Mouse (Mus musculus) left cerebral cortex, adult 9 months (tissue): ENCODE measurements around the gene Calhm2.
"Not testable (repeated sequence)": the region's sequence is repeated elsewhere in the genome, so short reads cannot be mapped to it uniquely, and the experiment has no call there.

Source experiments
- DNase-seq, 2 experiments: peaks; one replicate each; pipeline ENCODE4 v3.0.0; 2022; ENCODE audit warnings: low spot score in 2 of 2

Calhm2 gene

DNA sequence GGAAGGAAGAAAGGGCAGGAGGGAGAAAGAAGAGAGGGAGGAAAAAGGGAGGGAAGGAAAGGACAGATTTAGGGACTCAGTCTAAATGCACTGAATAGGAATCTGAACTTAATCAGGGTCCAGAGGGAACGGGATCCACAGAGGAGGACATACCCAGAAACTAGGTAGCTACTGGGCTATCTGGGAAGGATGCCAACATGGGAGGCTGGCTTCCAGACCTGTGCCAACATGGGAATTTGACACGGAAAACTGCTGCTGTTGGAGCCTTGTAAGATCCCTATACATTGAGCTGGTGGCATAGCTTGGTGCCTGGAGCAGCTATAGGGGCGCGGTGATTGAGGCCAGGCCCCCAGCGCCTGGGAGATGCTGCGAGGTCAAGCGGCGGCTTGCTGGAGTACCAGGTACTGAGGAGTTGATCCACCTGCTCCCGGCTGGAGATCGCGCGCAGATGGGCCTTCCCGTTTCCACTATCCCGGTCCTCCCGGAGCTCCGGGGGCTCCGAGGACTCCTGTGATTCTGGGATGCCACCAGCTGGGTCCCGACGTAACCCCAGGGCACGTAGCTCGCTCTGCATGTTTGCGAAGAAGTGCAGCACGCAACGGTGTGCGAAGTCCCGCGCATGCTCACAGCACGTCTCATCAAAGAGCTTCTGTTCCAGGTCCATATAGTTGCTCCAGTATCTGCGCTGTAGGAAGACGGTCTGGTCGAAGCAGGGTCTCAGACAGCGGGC is 13.4 kb upstream of the Calhm2 start:
- DNase-seq = no peak

DNA sequence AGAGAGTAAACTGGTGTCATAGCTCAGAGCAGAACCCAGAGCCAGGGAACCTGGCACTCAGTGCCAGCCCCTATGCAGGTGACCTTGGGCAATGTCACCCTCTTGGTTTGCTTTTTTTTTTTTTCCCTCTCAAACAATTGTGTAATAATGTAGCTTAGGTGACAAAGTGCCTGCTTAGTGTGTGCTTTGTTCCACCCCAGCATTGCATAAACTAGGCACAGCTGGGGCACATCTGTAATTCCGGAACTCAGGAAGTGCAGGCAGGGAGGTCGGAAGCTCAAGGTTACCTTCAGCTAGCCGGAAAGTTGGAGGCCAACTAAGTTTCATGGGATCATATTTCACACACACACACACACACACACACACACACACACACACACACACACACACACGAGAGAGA is 11.8 kb upstream of the Calhm2 start:
- DNase-seq = no peak

DNA sequence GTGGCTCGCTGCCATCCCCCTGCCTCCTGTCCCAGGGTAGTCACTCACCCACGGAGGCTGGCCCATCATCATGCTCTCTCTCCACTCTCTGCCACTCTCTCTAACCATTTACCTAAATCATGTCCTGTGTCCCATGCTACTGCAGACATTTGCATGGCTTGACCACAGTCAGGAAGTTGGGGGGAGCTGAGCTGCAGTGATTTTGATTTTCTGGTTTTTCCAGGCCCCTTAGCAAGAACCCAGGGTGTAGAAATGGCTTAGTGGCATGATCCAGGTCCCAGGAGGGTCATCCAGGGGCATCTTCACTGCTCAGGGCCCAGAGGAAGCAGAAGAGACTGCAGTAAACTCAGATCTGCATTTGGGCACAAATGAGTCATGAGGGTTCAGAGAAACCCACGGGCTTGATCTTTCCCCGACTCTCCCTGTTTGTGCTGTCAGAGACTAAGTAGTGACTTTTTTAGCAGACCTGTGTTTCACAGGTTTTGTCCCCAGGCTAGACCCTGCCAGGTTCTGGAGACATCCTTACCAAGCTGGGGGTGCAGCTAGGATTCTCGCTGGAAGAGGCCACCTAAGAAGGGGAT is 10.3 kb upstream of the Calhm2 start:
- no peak for DNase-seq

DNA sequence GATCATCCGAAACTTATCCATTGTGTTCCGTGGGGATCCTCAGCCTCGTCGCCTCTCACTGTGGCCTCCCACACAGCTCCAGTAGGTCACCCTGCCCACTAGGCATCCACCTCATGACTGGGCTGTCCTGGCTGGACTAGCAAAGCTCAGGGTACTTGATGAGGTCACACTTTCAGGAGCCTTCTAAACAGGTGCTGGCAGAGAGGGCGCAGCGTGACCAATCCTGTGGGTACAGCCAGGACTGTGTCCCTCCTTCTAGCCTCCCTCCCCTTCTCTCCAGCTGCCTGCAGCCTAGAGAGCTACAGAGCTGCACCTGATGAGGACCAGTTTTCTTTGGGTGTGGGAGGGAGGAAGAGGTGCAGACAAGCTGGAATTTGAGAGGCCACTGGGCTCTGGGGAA is 6.1 kb upstream of the Calhm2 start, which contains the start of gene Calhm1:
Gene Calhm1 (minus strand): TSS at position 101 of the 400 bp plus-strand sequence.
- DNase-seq = no peak

DNA sequence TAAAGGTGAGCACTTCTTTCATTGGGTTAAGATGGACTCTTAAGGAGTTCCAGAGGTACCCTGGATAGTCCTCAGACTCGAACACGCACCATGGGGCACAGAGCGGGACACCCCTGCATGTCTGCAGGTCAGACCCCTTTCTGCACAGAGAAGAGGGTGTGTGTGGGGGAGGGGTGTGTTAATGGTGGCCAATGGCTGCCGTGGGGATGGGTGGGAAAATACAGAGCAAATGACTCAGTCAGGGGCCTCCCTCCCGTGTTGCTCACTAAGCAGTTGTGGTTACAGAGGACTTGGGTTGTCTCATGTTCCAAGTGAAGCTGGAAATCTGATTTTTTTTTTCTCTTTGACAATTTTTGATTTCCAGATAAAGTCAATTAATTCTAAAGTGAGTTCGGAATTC is 4.3 kb upstream of the Calhm2 start:
- no peak for DNase-seq

DNA sequence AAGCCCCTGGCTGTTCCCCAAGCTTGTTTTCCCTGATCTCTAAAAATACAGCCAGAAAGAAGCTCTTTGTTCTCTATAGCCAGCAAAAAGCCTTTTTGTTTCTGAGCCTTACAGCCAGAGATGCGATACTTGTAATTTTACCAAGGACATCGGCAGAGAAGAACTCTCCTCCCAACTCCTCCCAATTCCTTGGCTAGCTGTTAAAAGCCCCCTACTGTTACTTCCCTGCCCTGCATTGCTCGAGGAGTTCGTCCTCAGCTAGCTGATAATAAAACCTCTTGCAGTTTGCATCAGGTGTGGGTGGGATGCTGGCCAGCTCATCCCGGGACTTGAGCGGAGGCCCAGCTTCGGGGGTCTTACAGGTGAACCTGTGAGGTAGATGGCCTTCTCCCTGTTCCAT is 1.5 kb upstream of the Calhm2 start:
- not testable (repeated sequence) for DNase-seq

DNA sequence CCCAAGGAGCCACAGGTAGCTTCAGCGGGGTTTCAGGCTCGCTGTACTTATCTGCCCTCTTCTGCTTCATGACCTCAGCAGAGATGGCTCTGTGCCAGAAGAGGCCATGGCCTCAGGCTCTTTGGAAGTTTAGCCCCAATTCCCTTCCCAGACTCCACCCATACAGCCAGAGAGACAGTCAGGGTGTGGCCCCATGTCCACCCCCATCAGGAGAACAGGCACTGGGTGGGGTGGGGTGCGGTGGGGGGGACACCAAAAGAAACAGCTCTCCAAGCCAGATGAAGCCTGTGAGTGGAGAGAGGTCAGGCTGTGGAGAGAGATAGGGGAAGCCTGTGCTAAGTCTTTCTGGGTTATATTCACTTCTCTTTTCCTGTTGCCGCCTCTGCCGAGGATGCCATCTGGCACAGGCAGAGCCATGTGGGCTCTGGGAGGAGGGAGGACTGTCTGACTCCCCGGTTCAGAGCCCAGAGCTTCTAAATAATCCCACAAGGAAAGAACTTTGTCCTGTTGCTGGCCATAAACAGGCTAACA is 978 bp downstream of the Calhm2 start:
- DNase-seq = peak in 1 of 2 experiments; percentile 59

DNA sequence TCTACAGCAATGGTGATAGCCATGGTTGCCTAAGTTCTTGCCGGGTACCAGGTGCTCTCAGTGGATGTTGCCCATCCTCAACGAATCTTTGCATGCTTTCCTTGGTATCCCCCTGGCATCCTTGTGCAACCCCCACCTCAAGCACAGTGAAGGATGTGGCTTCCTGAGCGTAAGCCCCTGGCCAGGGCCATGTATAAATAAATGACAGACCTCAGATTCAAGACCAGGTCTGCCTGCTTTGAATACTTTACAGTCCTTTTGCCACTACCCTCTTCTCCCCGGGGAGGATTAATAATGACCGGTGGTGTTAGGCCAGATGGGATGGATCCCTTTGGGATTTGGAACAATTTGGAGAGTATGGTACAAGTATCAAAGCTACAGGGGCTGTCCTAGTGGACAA is 1.9 kb downstream of the Calhm2 start:
- DNase-seq = no peak

DNA sequence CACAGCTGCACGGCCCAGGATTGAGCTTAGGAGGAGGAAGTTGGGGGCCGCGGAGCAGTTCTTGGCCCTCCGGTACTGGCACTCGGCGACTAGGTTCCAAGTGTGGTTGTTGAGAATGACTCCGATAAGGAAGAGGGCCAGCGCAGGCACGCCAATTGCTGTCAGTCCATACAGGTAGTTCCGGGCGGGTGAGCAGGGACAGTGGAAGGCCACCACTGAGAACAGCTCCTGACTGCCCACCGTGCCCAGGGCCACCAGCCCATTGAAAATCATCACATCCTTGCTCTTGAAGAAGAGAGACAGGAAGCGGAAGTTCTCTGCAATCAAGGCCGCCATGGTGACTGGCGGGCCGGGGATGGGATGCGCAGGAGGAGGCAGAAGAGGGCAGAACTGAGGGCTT is 2.5 kb downstream of the Calhm2 start:
- no peak for DNase-seq

DNA sequence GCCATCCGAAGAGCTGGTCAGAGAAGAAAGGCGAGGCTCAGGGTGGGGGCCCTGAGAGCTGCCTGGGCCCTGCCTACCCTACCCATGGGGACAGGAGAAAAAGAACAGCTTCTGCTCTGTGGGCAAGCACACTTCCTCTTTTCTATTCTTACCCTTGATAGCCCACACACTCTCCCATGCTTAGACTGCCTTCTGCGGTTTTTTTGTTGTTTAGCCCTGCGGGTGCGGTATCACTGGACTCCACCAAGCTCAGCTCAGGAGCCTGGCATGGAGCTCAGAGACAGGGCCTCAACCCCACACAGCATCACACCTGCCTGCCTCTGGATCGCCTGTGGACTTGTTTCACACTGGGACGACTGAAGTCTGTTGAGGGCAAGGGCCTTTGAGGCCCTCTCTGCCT is 4.9 kb downstream of the Calhm2 start:
- DNase-seq = peak in 1 of 2 experiments; percentile 47

DNA sequence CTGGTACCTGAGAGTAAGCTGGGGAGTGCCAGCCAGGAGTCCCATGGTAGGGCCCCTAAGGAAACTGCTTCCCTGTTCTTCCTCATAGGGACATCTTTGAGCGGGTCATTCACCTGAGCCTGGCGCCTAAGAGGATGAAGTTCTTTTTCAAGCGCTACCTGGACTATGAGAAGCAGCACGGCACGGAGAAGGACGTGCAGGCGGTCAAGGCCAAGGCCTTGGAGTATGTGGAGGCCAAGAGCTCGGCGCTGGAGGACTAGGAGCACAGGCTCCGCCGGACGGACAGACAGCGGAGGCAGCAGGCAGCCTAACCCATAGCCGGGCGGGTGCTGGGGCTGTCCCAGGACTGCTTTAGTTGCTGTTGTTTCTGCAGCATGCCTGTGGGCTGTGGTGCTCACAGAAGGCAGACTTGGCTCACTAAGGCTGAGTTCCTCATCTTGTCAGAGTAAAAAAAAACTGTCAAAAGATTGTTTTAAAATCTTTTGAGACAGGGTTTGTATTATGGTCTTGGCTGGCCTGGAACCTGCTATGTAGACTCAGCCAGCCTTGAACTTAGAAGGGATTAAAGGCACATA is 7.5 kb downstream of the Calhm2 start:
- DNase-seq = no peak

DNA sequence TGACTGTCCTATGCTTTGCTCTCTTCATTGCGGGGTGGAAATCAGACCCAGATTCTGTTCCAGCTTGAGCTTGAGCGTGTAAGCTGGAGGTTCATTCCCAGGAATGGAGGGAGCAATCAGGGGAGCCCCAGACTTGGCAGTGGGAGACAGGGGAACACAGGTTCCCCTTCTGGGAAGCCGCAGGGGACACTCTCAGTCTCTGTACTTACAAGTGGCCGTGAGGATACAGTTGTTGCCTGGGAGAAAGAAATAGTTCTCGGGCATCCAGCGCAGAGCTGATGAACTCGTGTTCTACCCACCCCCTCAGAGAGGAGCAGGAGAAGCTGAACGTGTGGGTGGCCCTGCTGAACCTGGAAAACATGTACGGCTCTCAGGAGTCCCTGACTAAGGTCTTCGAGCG is 9.3 kb downstream of the Calhm2 start:
- no peak for DNase-seq

DNA sequence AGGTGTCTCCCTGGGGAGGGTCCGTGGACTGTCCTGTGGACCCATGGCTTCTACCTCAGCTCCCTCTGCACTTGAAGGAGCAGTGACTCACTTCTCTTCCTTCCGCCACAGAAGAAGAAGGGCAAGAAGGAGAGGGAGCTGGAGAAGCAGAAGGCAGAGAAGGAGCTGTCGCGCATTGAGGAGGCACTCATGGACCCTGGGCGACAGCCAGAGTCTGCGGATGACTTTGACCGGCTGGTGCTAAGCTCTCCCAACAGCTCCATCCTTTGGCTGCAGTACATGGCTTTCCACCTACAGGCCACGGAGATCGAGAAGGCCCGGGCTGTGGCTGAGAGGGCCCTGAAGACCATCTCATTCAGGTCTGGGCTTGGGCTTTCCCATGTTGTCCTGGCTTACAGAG is 9.9 kb downstream of the Calhm2 start:
- DNase-seq = no peak

DNA sequence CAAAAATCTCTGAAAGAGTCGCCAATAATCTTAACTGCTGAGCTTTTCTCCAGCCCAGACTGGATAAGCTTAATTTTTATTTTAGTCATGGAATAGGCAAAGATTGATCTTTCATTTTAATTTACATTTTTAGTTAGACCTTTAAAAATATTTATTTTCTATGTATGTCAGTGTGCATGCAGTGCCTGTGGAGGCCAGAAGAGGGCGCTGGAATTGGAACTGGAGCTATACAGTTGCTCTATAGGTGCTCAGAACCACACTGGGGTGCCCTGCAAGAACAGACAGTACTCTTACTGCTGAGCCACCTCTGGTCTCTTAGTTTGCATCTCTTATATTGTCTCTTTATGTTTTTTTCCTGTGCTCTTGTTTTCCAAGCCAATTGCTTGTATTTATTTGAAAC is 15.3 kb downstream of the Calhm2 start:
- no peak for DNase-seq

DNA sequence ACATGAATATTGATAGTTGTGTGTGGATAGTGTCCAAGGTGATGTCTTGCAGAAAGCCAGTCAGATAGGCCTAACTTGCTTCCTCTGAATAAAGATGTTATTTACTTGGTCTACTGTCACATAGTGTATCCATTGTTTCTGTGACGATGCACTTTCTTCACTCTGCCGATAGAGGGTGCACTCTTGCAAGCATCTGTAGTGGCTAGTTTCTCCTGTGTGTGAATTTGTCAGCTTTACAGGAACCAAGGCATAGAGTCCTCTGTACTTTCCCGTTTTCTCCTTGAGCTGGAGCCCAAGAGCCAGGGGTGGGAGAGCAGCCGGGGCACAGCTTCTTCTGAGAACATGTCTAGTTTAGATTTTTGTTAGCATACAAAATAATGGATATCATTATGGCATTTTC is 17.0 kb downstream of the Calhm2 start:
- DNase-seq = no peak

DNA sequence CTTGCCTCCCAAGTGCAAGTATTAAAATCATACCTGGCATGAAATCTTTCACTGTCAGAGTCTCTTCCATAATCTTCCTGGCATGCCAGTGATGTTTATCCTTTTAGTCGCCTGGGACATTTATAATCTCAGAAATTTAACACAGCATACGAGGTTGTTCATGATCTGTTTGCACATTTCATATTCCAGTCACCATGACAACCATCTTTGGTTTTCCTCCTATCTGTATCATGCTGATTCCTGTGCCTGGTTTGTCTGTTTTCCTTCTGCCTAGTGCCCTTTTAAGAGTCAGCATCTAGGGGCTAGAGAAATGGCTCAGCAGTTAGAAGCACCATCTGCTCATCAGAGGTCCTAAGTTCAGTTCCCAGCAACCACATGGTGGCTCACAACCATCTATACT is 19.5 kb downstream of the Calhm2 start:
- no peak for DNase-seq

DNA sequence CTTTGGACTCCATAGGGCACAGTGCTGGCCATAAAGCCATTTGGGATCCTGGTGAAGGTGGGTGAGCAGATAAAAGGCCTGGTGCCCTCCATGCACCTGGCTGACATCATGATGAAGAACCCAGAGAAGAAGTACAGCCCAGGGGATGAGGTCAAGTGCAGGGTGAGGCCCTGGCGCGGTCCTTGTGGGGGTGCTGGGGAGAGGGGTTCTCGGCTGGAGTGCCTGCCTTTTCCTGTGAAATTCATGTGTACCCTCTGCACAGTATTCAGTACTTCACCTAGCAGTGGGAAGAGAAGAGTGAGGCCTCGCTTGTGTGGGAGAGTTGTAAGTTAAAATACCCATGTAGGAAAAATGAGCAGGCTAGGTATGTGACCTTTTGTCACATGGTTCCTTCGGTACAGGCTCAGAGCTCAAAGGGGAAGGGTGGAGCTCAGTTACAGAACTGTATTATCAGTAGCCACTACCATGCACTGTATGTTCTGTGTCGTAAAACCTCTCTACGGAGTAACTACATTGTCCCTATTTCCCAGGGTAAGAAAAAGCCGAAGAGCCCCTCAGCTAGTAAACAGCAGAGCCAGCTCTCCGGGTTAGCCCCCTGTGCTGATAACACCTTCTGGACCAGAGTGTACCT is 33.3 kb downstream of the Calhm2 start:
- DNase-seq = no peak

DNA sequence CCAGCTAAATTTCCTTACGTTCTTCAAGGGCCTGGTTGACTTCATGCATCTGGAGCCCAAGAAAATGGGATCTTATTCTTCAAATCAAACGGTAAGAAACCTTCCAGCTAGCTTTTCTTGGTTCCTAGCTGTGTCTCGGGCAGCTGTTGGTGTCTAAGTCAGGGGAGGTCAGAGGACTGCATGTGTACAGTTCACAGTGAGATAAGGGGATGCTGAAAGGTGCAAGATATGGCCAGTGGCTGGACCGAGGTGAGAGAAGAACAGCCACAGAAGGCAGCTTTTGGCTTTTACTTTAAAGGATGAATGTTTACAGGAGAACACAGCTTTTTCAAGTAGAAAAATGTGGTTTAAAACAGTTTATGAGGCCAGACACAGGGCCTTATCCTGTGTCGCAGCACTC is 37.0 kb downstream of the Calhm2 start:
- DNase-seq = no peak

DNA sequence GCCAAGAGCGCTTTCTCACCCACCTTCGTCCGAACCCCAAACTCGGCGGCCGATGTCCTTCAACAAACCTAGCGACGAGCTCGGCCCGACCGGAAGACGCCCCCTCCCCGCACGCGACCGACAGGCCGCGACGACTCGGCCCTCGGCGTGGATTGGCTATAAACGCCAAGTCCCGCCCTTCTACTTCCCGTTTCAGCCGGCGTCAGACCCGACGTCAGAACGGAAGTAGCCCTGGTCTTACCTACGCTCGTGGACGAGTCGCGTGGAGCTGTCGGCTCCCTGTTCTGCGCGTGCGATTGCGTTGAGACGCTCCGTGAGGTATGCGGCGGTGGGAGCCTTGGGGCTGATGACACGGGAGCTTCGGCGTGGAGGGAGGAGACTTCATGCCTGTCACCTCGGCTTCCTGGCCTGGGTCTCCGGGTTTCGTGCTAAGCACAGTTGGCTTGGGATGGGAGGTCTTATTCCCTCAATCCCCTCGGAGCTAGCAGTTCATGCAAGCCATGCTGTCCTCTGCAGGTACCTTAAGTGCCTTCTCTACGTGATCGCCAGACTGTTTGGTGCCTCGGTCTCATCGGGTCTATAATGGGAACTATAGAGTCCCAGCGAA is 47.4 kb downstream of the Calhm2 start, which contains the start of the genes Usmg5 and Pdcd11:
Gene Usmg5 (minus strand): TSS at position 98 of the 607 bp plus-strand sequence.
Gene Pdcd11 (plus strand): TSS at position 219 of the 607 bp plus-strand sequence.
- peak; percentile 91 to 97 for DNase-seq

DNA sequence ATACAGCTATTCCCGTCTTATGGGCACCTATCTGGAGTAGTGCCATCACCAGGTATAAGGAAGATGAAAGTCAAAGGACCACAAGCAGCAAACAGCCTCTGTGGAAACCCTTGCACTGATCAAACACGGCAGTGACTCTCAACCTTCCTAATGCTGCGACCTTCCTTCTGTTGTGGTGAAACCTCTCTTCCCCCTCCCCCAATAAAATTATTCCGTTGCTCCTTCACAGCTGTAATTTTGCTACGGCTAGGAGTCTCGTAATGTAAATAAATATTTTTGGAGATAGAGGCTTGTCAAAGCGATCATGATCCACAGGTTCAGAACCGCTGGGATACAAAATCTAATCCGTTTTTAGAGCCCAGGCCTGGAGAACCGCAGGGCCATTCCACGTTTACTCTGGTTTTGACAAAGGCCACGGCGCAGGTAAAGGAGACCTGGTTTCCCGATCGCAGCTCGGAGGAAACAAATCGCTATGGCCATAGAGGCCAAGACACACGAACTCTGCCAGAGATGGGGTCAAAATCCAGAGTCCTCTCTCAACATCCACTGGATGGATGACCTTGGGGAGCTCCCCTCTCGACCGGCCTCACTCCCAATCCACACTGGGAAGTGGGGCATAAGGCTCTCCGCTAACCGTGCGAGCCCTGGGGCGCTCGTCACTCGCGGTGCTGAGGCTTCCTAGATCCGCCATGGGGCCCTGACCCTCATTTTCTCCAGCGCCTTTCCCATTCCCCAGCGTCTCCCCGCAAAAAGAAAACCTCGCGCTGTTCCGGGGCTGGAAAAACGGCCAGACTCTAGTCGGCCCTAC is 48.2 kb downstream of the Calhm2 start:
- peak in 1 of 2 experiments; percentile 11 for DNase-seq

DNA sequence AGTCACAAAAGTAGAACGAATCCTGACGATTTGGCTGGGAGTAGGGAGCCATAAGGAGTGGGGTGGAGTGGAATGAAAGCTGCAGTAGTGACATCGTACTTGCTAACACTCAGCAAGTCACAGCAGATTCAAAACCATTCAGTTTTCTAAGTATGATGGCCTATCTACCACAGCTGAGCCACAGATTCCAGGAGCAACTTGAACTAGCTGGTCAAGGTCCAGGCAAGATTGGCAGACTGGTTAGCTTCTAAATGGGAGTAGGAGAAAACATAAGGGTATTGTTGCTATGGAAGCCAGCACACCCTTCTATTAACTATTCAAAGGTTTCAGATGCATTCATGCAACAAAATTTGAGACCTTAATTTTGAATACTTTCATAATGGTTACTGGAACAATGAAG is 49.9 kb downstream of the Calhm2 start:
- no peak for DNase-seq
